16 mouse cellular contexts compared by ENCODE assay signal in the genomic region with DNA sequence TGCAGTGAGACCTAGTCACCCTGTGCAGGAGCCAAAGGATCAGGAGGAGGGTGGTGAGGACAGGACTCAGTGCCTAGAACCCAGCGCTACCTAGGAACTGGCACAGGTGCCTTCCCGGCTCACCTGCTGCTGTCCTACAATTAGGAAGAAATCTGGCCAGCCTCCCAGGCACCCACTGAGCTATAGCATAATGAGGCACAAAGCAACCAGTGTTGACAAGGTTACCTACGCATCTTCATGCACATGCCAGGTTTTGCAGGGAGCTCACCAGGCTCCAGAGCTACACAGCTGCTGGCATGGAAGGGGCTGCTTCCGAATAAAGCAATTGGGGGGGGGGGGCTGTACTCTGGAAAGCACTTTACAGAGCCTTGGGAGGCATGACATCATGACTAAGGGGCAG.
DNase-seq lines count a peak whose midpoint lies in the region; ATAC-seq and TF ChIP-seq lines count a peak whose summit lies in the region.
"Had no signal": no experiment of that assay in that cellular context is flagged by ENCODE, and none has a peak within 500 bp of the region (broad histone marks: within the 10 kb centered on the region; RNA-seq: fewer than 3 reads in every experiment).

No protein-coding gene starts in this region.

- no peak overlapping the region for H3K4me2 ChIP-seq in midbrain, embryonic 11.5 days
- 0 out of 2 replicates have a peak overlapping the region, but pooled peaks have one; percentile 13 for H3K4me2 ChIP-seq in forebrain, embryonic 16.5 days (ENCODE audit: low read length)
- no peak overlapping the region for H3K4me2 ChIP-seq in midbrain, postnatal 0 days (ENCODE audit: low read depth, low read length, poor library complexity, severe bottlenecking)
- H3K4me2 ChIP-seq: limb, embryonic 12.5 days had no signal

- WGBS in midbrain, embryonic 10.5 days, result 80% methylated on average over 4 of the region's 4 CpGs
- WGBS in midbrain, embryonic 11.5 days, result 70% methylated on average over 4 of the region's 4 CpGs
- WGBS in forebrain, embryonic 16.5 days, result 24% methylated on average over 4 of the region's 4 CpGs
- WGBS in midbrain, postnatal 0 days, result 47% methylated on average over 4 of the region's 4 CpGs

- H3K9ac ChIP-seq in midbrain, embryonic 11.5 days (ENCODE audit: low read length), result no peak overlapping the region
- H3K9ac ChIP-seq in forebrain, embryonic 16.5 days (replicated peaks; ENCODE audit: low read depth, low read length), result no peak overlapping the region
- H3K9ac ChIP-seq in midbrain, postnatal 0 days (replicated peaks; ENCODE audit: low read length, poor library complexity, severe bottlenecking), result no peak overlapping the region
- H3K9ac ChIP-seq: limb, embryonic 12.5 days had no signal

- H3K4me1 ChIP-seq in midbrain, embryonic 10.5 days, result peaks cover 46% of the 10 kb centered on the region
- peaks cover 18% of the 10 kb centered on the region for H3K4me1 ChIP-seq in midbrain, embryonic 11.5 days (ENCODE audit: control insufficient read depth, insufficient read depth, low read length)
- peaks cover 40% of the 10 kb centered on the region for H3K4me1 ChIP-seq in forebrain, embryonic 16.5 days (replicated peaks; ENCODE audit: control insufficient read depth, insufficient read depth, low read length)
- peaks cover 11% of the 10 kb centered on the region; the same call in 1 of the 2 replicates for H3K4me1 ChIP-seq in midbrain, postnatal 0 days (ENCODE audit: insufficient read depth, low read length)

- intact Hi-C loops in heart, postnatal 10 days (cut with DNase I), result no loop called here

- H3K4me3 ChIP-seq in midbrain, embryonic 10.5 days, result no peak overlapping the region
- no peak overlapping the region for H3K4me3 ChIP-seq in midbrain, embryonic 11.5 days (ENCODE audit: low read depth, low read length)
- H3K4me3 ChIP-seq in forebrain, embryonic 16.5 days (replicated peaks; ENCODE audit: low read length), result no peak overlapping the region
- no peak overlapping the region for H3K4me3 ChIP-seq in midbrain, postnatal 0 days (ENCODE audit: low read depth, low read length)
- H3K4me3 ChIP-seq: heart, embryonic 10.5 days; limb, embryonic 12.5 days; megakaryocyte, embryonic 14.5 days had no signal

- no peak for DNase-seq in midbrain, embryonic 10.5 days (ENCODE audit: low spot score)
- no peak for DNase-seq in midbrain, embryonic 11.5 days (ENCODE audit: low spot score, missing footprints)
- peak; percentile 78 for DNase-seq in cerebellum, adult 8-10 months
- peak; percentile 73 for DNase-seq in midbrain, postnatal 0 days (ENCODE audit: low spot score)
- DNase-seq in heart, postnatal 10 days, result no peak
- DNase-seq in thymus, postnatal 0 days (ENCODE audit: low spot score), result no peak
- DNase-seq in right cerebral cortex, adult 18-20 months, result no peak
- DNase-seq: adrenal gland, postnatal 10 days; kidney, postnatal 25 days; lung, adult 2 months; thymus, adult 2 months had no signal

- peak overlapping the region; percentile 61; the same call in 1 of the 2 replicates for H3K27ac ChIP-seq in midbrain, embryonic 10.5 days (replicated peaks)
- no peak overlapping the region for H3K27ac ChIP-seq in midbrain, embryonic 11.5 days (ENCODE audit: low read depth, low read length)
- H3K27ac ChIP-seq in forebrain, embryonic 16.5 days (ENCODE audit: low read length), result peak overlapping the region; percentile 90
- H3K27ac ChIP-seq in midbrain, postnatal 0 days (ENCODE audit: low read depth, low read length), result peak overlapping the region; percentile 38
- H3K27ac ChIP-seq: heart, embryonic 10.5 days; limb, embryonic 12.5 days had no signal

- H3K36me3 ChIP-seq in midbrain, embryonic 10.5 days, result no peaks in the 10 kb centered on the region
- no peaks in the 10 kb centered on the region for H3K36me3 ChIP-seq in midbrain, embryonic 11.5 days (ENCODE audit: control insufficient read depth, insufficient read depth, low read length)
- H3K36me3 ChIP-seq in forebrain, embryonic 16.5 days (ENCODE audit: control insufficient read depth, insufficient read depth), result no peaks in the 10 kb centered on the region
- no peaks in the 10 kb centered on the region for H3K36me3 ChIP-seq in midbrain, postnatal 0 days (ENCODE audit: insufficient read depth, low read length)
- H3K36me3 ChIP-seq: heart, embryonic 10.5 days; limb, embryonic 12.5 days had no signal

- no peak for ATAC-seq in midbrain, embryonic 11.5 days (ENCODE audit: low FRiP score)
- peak; percentile 51 for ATAC-seq in forebrain, embryonic 16.5 days
- ATAC-seq in midbrain, postnatal 0 days (ENCODE audit: low FRiP score), result peak; percentile 24; the same call in 1 of the 2 replicates
- ATAC-seq: inflammation-experienced regulatory T-cells, adult 6 months had no signal

- H3K9me3 ChIP-seq in midbrain, embryonic 10.5 days (replicated peaks), result no peaks in the 10 kb centered on the region
- H3K9me3 ChIP-seq in midbrain, embryonic 11.5 days (ENCODE audit: control insufficient read depth, low read length), result no peaks in the 10 kb centered on the region
- no peaks in the 10 kb centered on the region for H3K9me3 ChIP-seq in forebrain, embryonic 16.5 days (ENCODE audit: control insufficient read depth, low read length)
- H3K9me3 ChIP-seq in midbrain, postnatal 0 days (ENCODE audit: low read length), result no peaks in the 10 kb centered on the region
- H3K9me3 ChIP-seq: heart, embryonic 10.5 days; limb, embryonic 12.5 days; megakaryocyte, embryonic 14.5 days had no signal

- H3K27me3 ChIP-seq in midbrain, embryonic 10.5 days (ENCODE audit: low read depth, poor library complexity, severe bottlenecking), result no peaks in the 10 kb centered on the region
- H3K27me3 ChIP-seq in midbrain, embryonic 11.5 days (ENCODE audit: control insufficient read depth, insufficient read depth, low read length), result no peaks in the 10 kb centered on the region
- H3K27me3 ChIP-seq in forebrain, embryonic 16.5 days (replicated peaks; ENCODE audit: control insufficient read depth, insufficient read depth, low read length), result no peaks in the 10 kb centered on the region
- H3K27me3 ChIP-seq in midbrain, postnatal 0 days (ENCODE audit: insufficient read depth, low read length), result no peaks in the 10 kb centered on the region

- TF ChIP-seq CTCF in midbrain, postnatal 0 days (IDR thresholded peaks at IDR 0.05), result no peak

Comparison
In these comparisons a context has a peak if more than half of its experiments do, and no peak if none do; other contexts are left out.
1. DNase-seq: peak in cerebellum, adult 8-10 months (single experiment) and midbrain, postnatal 0 days (single experiment); none in midbrain, embryonic 10.5 days (single experiment), midbrain, embryonic 11.5 days (single experiment), heart, postnatal 10 days (0 of 2), thymus, postnatal 0 days (single experiment) and right cerebral cortex, adult 18-20 months (single experiment).